Mouse (Mus musculus) midbrain, postnatal 0 days (tissue): ENCODE measurements around the gene Prss57. TPM values are rescaled to one million over a fixed set of nuclear protein-coding genes. Genes with fewer than 3 reads are reported as not detected.
A peak's percentile ranks its signal among the peaks of the same experiment; 100 is the strongest.

Experiments
- ATAC-seq: fragments of 200-750 bp; cut with Nextera tagmentation; 2 replicates; pipeline ENCODE4 v1.8.0; 2017; ENCODE audit warnings: moderate number of reproducible peaks, mild to moderate bottlenecking, moderate TSS enrichment, moderate library complexity; ENCODE audit not compliant: low FRiP score
- DNase-seq: peaks from one replicate; pipeline ENCODE4 v3.0.0-alpha.2; 2015; ENCODE audit warnings: low spot score
- H3K27ac ChIP-seq: fragments of 300-500 bp; sonication (generic); 2 replicates; pipeline ENCODE4 v1.5.1; 2014; ENCODE audit warnings: low read depth, mild to moderate bottlenecking, low read length, mixed read lengths
- H3K27me3 ChIP-seq: fragments of 300-500 bp; sonication (generic); 2 replicates; pipeline ENCODE4 v1.6.1; 2014; ENCODE audit warnings: low read length, control low read depth, mixed read lengths; ENCODE audit not compliant: insufficient read depth
- H3K36me3 ChIP-seq: fragments of 300-500 bp; sonication (generic); 2 replicates; pipeline ENCODE4 v1.6.1; 2014; ENCODE audit warnings: low read length, control low read depth, mixed read lengths; ENCODE audit not compliant: insufficient read depth
- H3K4me1 ChIP-seq: fragments of 300-500 bp; sonication (generic); 2 replicates; pipeline ENCODE4 v1.6.1; 2014; ENCODE audit warnings: mild to moderate bottlenecking, control low read depth, antibody characterized with exemption, low read length, mixed read lengths; ENCODE audit not compliant: insufficient read depth
- H3K4me2 ChIP-seq: fragments of 300-500 bp; sonication (generic); 2 replicates; pipeline ENCODE4 v1.6.1; 2014; ENCODE audit warnings: low read depth, mild to moderate bottlenecking, low read length, mixed read lengths; ENCODE audit not compliant: poor library complexity, severe bottlenecking
- H3K4me3 ChIP-seq: fragments of 300-500 bp; sonication (generic); 2 replicates; pipeline ENCODE4 v1.5.1; 2014; ENCODE audit warnings: low read depth, mild to moderate bottlenecking, low read length, moderate library complexity
- H3K9ac ChIP-seq: fragments of 300-500 bp; sonication (generic); replicated peaks from 2 replicates; pipeline ENCODE4 v1.6.1; 2014; ENCODE audit warnings: mild to moderate bottlenecking, low read length, moderate library complexity, mixed read lengths; ENCODE audit not compliant: poor library complexity, severe bottlenecking
- H3K9me3 ChIP-seq: fragments of 300-500 bp; sonication (generic); 2 replicates; pipeline ENCODE4 v1.6.1; 2016; ENCODE audit warnings: low read length, control low read depth
- CTCF ChIP-seq: IDR thresholded peaks from 2 replicates; pipeline ENCODE4 v1.5.1; 2016; ENCODE audit warnings: antibody characterized with exemption, mild to moderate bottlenecking
- WGBS: fragments of 180-500 bp; shearing (Covaris S2); extraction: QIAGEN DNeasy Blood & Tissue Kit; methylation state at CpG from one replicate; pipeline ENCODE4 v1.1.7; 2014; 5-methylcytosine and 5-hydroxymethylcytosine counted together
- polyA plus RNA-seq: library from polyadenylated mRNA; unstranded; fragments of >200 nt; fragmentation: Nextera tagmentation; extraction: Ambion mirVana; gene quantifications from 2 replicates; pipeline ENCODE4 v1.2.1, GENCODE M21; 2015
- total RNA-seq: library from RNA; depleted of rRNA; stranded (reverse); fragments of >200 nt; gene quantifications from 2 replicates; pipeline ENCODE4 v1.2.3, GENCODE M21; 2014; rRNA removed

The Prss57 gene
- total and polyA plus RNA-seq, 2 experiments from 2014 or later: 0.09 TPM; not detected in 1

GRCm38 (mm10) chr10:79733847-79734246 lies 56.9 kb downstream of the Prss57 start:
- DNase-seq (no peak), ATAC-seq (no peak)
- no peaks in the 10 kb centered on the region for H3K27me3 ChIP-seq
- no peak overlapping the region for H3K4me2 ChIP-seq
- 95% methylated on average over 15 of the region's 15 CpGs for WGBS
- H3K27ac ChIP-seq: no peak overlapping the region
- peaks cover 63% of the 10 kb centered on the region for H3K36me3 ChIP-seq
- H3K4me1 ChIP-seq: no peaks in the 10 kb centered on the region
- H3K4me3 ChIP-seq: no peak overlapping the region
- TF ChIP-seq CTCF: no peak
- no peak overlapping the region for H3K9ac ChIP-seq
- H3K9me3 ChIP-seq: peaks cover 2% of the 10 kb centered on the region

- ATAC-seq (no peak), DNase-seq (no peak)
- TF ChIP-seq CTCF: peak; percentile 64
- WGBS: 93% methylated on average over 1 of the region's 1 CpGs
- Histone ChIP-seq H3K4me2 (no peak overlapping the region), H3K36me3 (peaks cover 51% of the 10 kb centered on the region), H3K27ac (no peak overlapping the region), H3K27me3 (no peaks in the 10 kb centered on the region), H3K4me1 (no peaks in the 10 kb centered on the region), H3K9ac (no peak overlapping the region), H3K9me3 (no peaks in the 10 kb centered on the region), H3K4me3 (no peak overlapping the region)
These were observed 58.3 kb downstream of the Prss57 start for GRCm38 (mm10) chr10:79732500-79732899.

Other genes starting within 250 kb of the Prss57 start
Only the 30 nearest of the 34 such genes appear.
- not detected in 2 replicates for gene Theg, start 203.6 kb downstream of the Prss57 start, total RNA-seq
- not detected in 2 replicates for gene Theg, start 203.6 kb downstream of the Prss57 start, polyA plus RNA-seq
- 43.6 and 45.2 TPM in 2 replicates for gene C2cd4c, start 176.9 kb downstream of the Prss57 start, total RNA-seq
- 1.7 and 1.8 TPM in 2 replicates for gene C2cd4c, start 176.9 kb downstream of the Prss57 start, polyA plus RNA-seq
- gene Shc2, start 153.0 kb downstream of the Prss57 start, total RNA-seq: 74.5 and 78.2 TPM in 2 replicates
- gene Shc2, start 153.0 kb downstream of the Prss57 start, polyA plus RNA-seq: 25.9 and 26.2 TPM in 2 replicates
- 2.3 TPM in 1 of 2 replicates, not detected in the other for gene Odf3l2, start 145.2 kb downstream of the Prss57 start, total RNA-seq
- gene Odf3l2, start 145.2 kb downstream of the Prss57 start, polyA plus RNA-seq: 1.6 and 2.1 TPM in 2 replicates
- 1.7 and 1.9 TPM in 2 replicates for gene Madcam1, start 126.4 kb downstream of the Prss57 start, total RNA-seq
- gene Madcam1, start 126.4 kb downstream of the Prss57 start, polyA plus RNA-seq: 1.3 and 1.6 TPM in 2 replicates
- 80.9 and 85.9 TPM in 2 replicates for gene Tpgs1, start 121.6 kb downstream of the Prss57 start, total RNA-seq
- 139 and 146 TPM in 2 replicates for gene Tpgs1, start 121.6 kb downstream of the Prss57 start, polyA plus RNA-seq
- 65.8 and 99.4 TPM in 2 replicates for gene Cdc34, start 108.8 kb downstream of the Prss57 start, total RNA-seq
- gene Cdc34, start 108.8 kb downstream of the Prss57 start, polyA plus RNA-seq: 72.5 and 75.2 TPM in 2 replicates
- gene Gzmm, start 101.9 kb downstream of the Prss57 start, total RNA-seq: 0.66 and 0.85 TPM in 2 replicates
- gene Gzmm, start 101.9 kb downstream of the Prss57 start, polyA plus RNA-seq: 1.2 and 1.4 TPM in 2 replicates
- gene Bsg, start 86.5 kb downstream of the Prss57 start, total RNA-seq: 1,054 and 1,082 TPM in 2 replicates
- gene Bsg, start 86.5 kb downstream of the Prss57 start, polyA plus RNA-seq: 1,042 and 1,135 TPM in 2 replicates
- 60.9 and 66.1 TPM in 2 replicates for gene Hcn2, start 74.3 kb downstream of the Prss57 start, total RNA-seq
- gene Hcn2, start 74.3 kb downstream of the Prss57 start, polyA plus RNA-seq: 5.0 TPM in 2 replicates
- gene Polrmt, start 44.4 kb downstream of the Prss57 start, total RNA-seq: 42.0 and 43.2 TPM in 2 replicates
- 32.5 and 37.4 TPM in 2 replicates for gene Polrmt, start 44.4 kb downstream of the Prss57 start, polyA plus RNA-seq
- gene Fgf22, start 35.9 kb downstream of the Prss57 start, total RNA-seq: 1.7 and 2.2 TPM in 2 replicates
- gene Fgf22, start 35.9 kb downstream of the Prss57 start, polyA plus RNA-seq: 3.1 and 4.0 TPM in 2 replicates
- 79.6 and 107 TPM in 2 replicates for gene Rnf126, start 24.0 kb downstream of the Prss57 start, total RNA-seq
- gene Rnf126, start 24.0 kb downstream of the Prss57 start, polyA plus RNA-seq: 121 and 134 TPM in 2 replicates
- gene Fstl3, start 13.7 kb downstream of the Prss57 start, total RNA-seq: 3.3 and 3.4 TPM in 2 replicates
- 3.0 and 3.9 TPM in 2 replicates for gene Fstl3, start 13.7 kb downstream of the Prss57 start, polyA plus RNA-seq
- 161 and 165 TPM in 2 replicates for gene Palm, start 2.6 kb upstream of the Prss57 start, total RNA-seq
- gene Palm, start 2.6 kb upstream of the Prss57 start, polyA plus RNA-seq: 302 and 308 TPM in 2 replicates
- 0.24 TPM in 1 of 2 replicates, not detected in the other for gene Misp, start 30.0 kb upstream of the Prss57 start, total RNA-seq
- gene Misp, start 30.0 kb upstream of the Prss57 start, polyA plus RNA-seq: 0.18 and 0.27 TPM in 2 replicates
- 114 and 119 TPM in 2 replicates for gene Ptbp1, start 63.5 kb upstream of the Prss57 start, total RNA-seq
- gene Ptbp1, start 63.5 kb upstream of the Prss57 start, polyA plus RNA-seq: 46.2 and 49.7 TPM in 2 replicates
- 5.9 and 7.5 TPM in 2 replicates for gene Prtn3, start 83.5 kb upstream of the Prss57 start, total RNA-seq
- gene Prtn3, start 83.5 kb upstream of the Prss57 start, polyA plus RNA-seq: 11.7 and 14.6 TPM in 2 replicates
- gene Plppr3, start 83.7 kb upstream of the Prss57 start, total RNA-seq: 494 and 539 TPM in 2 replicates
- 350 and 358 TPM in 2 replicates for gene Plppr3, start 83.7 kb upstream of the Prss57 start, polyA plus RNA-seq
- gene Elane, start 95.3 kb upstream of the Prss57 start, total RNA-seq: not detected in 2 replicates
- not detected in 2 replicates for gene Elane, start 95.3 kb upstream of the Prss57 start, polyA plus RNA-seq
- not detected in 2 replicates for gene Cfd, start 99.9 kb upstream of the Prss57 start, total RNA-seq
- not detected in 2 replicates for gene Cfd, start 99.9 kb upstream of the Prss57 start, polyA plus RNA-seq
- 75.9 and 79.6 TPM in 2 replicates for gene Med16, start 118.0 kb upstream of the Prss57 start, total RNA-seq
- 54.9 and 55.3 TPM in 2 replicates for gene Med16, start 118.0 kb upstream of the Prss57 start, polyA plus RNA-seq
- not detected in 2 replicates for gene Gm26602, start 119.9 kb upstream of the Prss57 start, total RNA-seq
- 7.4 and 17.3 TPM in 2 replicates for gene Gm26602, start 119.9 kb upstream of the Prss57 start, polyA plus RNA-seq
- 6.1 and 9.6 TPM in 2 replicates for gene Kiss1r, start 126.0 kb upstream of the Prss57 start, total RNA-seq
- 4.4 and 5.5 TPM in 2 replicates for gene Kiss1r, start 126.0 kb upstream of the Prss57 start, polyA plus RNA-seq
- gene R3hdm4, start 130.2 kb upstream of the Prss57 start, total RNA-seq: 108 and 118 TPM in 2 replicates
- gene R3hdm4, start 130.2 kb upstream of the Prss57 start, polyA plus RNA-seq: 301 and 323 TPM in 2 replicates
- gene Arid3a, start 136.1 kb upstream of the Prss57 start, total RNA-seq: 9.0 and 9.5 TPM in 2 replicates
- 3.1 and 3.3 TPM in 2 replicates for gene Arid3a, start 136.1 kb upstream of the Prss57 start, polyA plus RNA-seq
- 72.6 and 87.6 TPM in 2 replicates for gene Wdr18, start 169.2 kb upstream of the Prss57 start, total RNA-seq
- 102 and 116 TPM in 2 replicates for gene Wdr18, start 169.2 kb upstream of the Prss57 start, polyA plus RNA-seq
- gene Grin3b, start 179.8 kb upstream of the Prss57 start, total RNA-seq: 0.42 and 2.2 TPM in 2 replicates
- 0.11 and 0.21 TPM in 2 replicates for gene Grin3b, start 179.8 kb upstream of the Prss57 start, polyA plus RNA-seq
- 134 and 172 TPM in 2 replicates for gene Tmem259, start 193.4 kb upstream of the Prss57 start, total RNA-seq
- 26.2 and 29.3 TPM in 2 replicates for gene Tmem259, start 193.4 kb upstream of the Prss57 start, polyA plus RNA-seq
- gene Cnn2, start 197.6 kb upstream of the Prss57 start, total RNA-seq: 14.8 and 19.5 TPM in 2 replicates
- 12.6 and 12.8 TPM in 2 replicates for gene Cnn2, start 197.6 kb upstream of the Prss57 start, polyA plus RNA-seq